11 mouse cellular contexts compared by ENCODE assay signal in the genomic region with DNA sequence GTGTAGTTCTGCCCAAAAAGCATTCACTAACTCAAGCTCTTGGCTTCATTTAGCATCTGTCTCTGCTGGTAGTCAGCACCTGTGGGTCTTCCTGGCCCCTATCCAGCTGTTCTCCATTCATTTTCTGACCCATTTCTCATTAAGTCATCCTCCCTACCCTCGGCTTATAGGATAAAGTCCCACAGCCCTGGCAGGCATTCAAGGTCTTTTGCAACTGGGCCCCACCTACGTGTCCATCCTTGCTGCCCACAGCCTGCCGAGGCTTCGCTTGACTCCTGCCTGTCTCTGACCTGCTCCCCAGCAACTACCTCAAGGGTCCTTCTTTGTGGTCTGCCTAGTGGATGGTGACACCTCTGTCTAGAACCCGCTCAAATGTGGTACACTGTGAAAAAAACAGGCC. TPM values are rescaled to one million over a fixed set of nuclear protein-coding genes. Genes with fewer than 3 reads are reported as not detected.
DNase-seq lines count a peak whose midpoint lies in the region; ATAC-seq lines count a peak whose summit lies in the region.
"Had no signal": no experiment of that assay in that cellular context is flagged by ENCODE, and none has a peak within 500 bp of the region (broad histone marks: within the 10 kb centered on the region; RNA-seq: fewer than 3 reads in every experiment).

No protein-coding gene starts in this region.

- no peak overlapping the region for H3K4me3 ChIP-seq in lung, embryonic 15.5 days
- H3K4me3 ChIP-seq in lung, embryonic 16.5 days (ENCODE audit: low read length): no peak overlapping the region
- H3K4me3 ChIP-seq in neural tube, embryonic 15.5 days (replicated peaks): no peak overlapping the region
- H3K4me3 ChIP-seq: erythroblast, embryonic 14.5 days had no signal

- H3K27me3 ChIP-seq in lung, embryonic 15.5 days: no peaks in the 10 kb centered on the region
- no peaks in the 10 kb centered on the region for H3K27me3 ChIP-seq in lung, embryonic 16.5 days (ENCODE audit: control insufficient read depth, insufficient read depth, low read depth, low read length)
- H3K27me3 ChIP-seq in neural tube, embryonic 15.5 days (replicated peaks): no peaks in the 10 kb centered on the region

- no peak for ATAC-seq in lung, embryonic 15.5 days (ENCODE audit: borderline replicate concordance, extremely low read depth, low FRiP score, low TSS enrichment)
- no peak for ATAC-seq in lung, embryonic 16.5 days (ENCODE audit: low read depth)
- no peak for ATAC-seq in neural tube, embryonic 15.5 days (ENCODE audit: low FRiP score)
- ATAC-seq in inflammation-experienced regulatory T-cells, adult 6 months: no peak

- no peak for DNase-seq in lung, postnatal 25 days (ENCODE audit: low spot score)
- peak; percentile 61 for DNase-seq in adrenal gland, adult 8-10 months
- DNase-seq in kidney, adult 9 months: peak; percentile 50
- DNase-seq: cerebellum, adult 8-10 months; embryo, embryonic 11 days; left cerebral cortex, postnatal 4 days had no signal

- no peak overlapping the region for H3K9ac ChIP-seq in lung, embryonic 15.5 days
- H3K9ac ChIP-seq in lung, embryonic 16.5 days (ENCODE audit: low read length): no peak overlapping the region
- no peak overlapping the region for H3K9ac ChIP-seq in neural tube, embryonic 15.5 days (replicated peaks)

- no peaks in the 10 kb centered on the region for H3K9me3 ChIP-seq in lung, embryonic 15.5 days
- no peaks in the 10 kb centered on the region for H3K9me3 ChIP-seq in lung, embryonic 16.5 days (ENCODE audit: control insufficient read depth, low read length)
- no peaks in the 10 kb centered on the region for H3K9me3 ChIP-seq in neural tube, embryonic 15.5 days (replicated peaks)

- no peaks in the 10 kb centered on the region for H3K36me3 ChIP-seq in lung, embryonic 15.5 days
- H3K36me3 ChIP-seq in lung, embryonic 16.5 days (ENCODE audit: control insufficient read depth, insufficient read depth, low read length): no peaks in the 10 kb centered on the region
- no peaks in the 10 kb centered on the region for H3K36me3 ChIP-seq in neural tube, embryonic 15.5 days

- WGBS in lung, embryonic 15.5 days: 67% methylated on average over 5 of the region's 5 CpGs
- 63% methylated on average over 5 of the region's 5 CpGs for WGBS in lung, embryonic 16.5 days
- 78% methylated on average over 5 of the region's 5 CpGs for WGBS in neural tube, embryonic 15.5 days

- peaks cover 31% of the 10 kb centered on the region for H3K4me1 ChIP-seq in lung, embryonic 15.5 days
- H3K4me1 ChIP-seq in lung, embryonic 16.5 days (replicated peaks; ENCODE audit: control insufficient read depth, insufficient read depth, low read length): peaks cover 20% of the 10 kb centered on the region
- H3K4me1 ChIP-seq in neural tube, embryonic 15.5 days: no peaks in the 10 kb centered on the region

- H3K27ac ChIP-seq in lung, embryonic 15.5 days: peak overlapping the region; percentile 45; the same call in 1 of the 2 replicates
- H3K27ac ChIP-seq in lung, embryonic 16.5 days (ENCODE audit: low read length): peak overlapping the region; percentile 76
- no peak overlapping the region for H3K27ac ChIP-seq in neural tube, embryonic 15.5 days (replicated peaks)

- H3K4me2 ChIP-seq in lung, embryonic 15.5 days: no peak overlapping the region
- no peak overlapping the region for H3K4me2 ChIP-seq in lung, embryonic 16.5 days (ENCODE audit: low read depth, low read length)
- H3K4me2 ChIP-seq in neural tube, embryonic 15.5 days: no peak overlapping the region

RNA-seq across cellular contexts. Expression of a gene that starts 33.7 kb away (rescaled TPM):
- 51.4 and 57.1 TPM in 2 replicates for polyA plus RNA-seq in lung, embryonic 15.5 days (2015; fragmentation: Nextera tagmentation; extraction: Ambion mirVana)
- 10 to 100 TPM; 37.2 to 53.7 (median 45.7) TPM for total RNA-seq in adrenal gland, adult 8-10 months (2022)
- 57.9 and 64.6 TPM in 2 replicates for polyA plus RNA-seq in lung, embryonic 16.5 days (2015; fragmentation: Nextera tagmentation; extraction: Ambion mirVana)
- polyA plus RNA-seq in neural tube, embryonic 15.5 days (2015; fragmentation: Nextera tagmentation; extraction: Ambion mirVana): 51.2 and 57.0 TPM in 2 replicates
- polyA plus RNA-seq in inflammation-experienced regulatory T-cells, adult 6 months (2017; shearing (Covaris generic)): 100 to 1,000 TPM in 1 of 3 experiments, 10 to 100 TPM in 2; 82.2 to 141 (median 98.8) TPM
